Mouse (Mus musculus): ENCODE data around the gene Polrmt. TPM values are rescaled to one million over a fixed set of nuclear protein-coding genes. Genes with fewer than 3 reads are reported as not detected.
"Not testable (repeated sequence)": the region's sequence is repeated elsewhere in the genome, so short reads cannot be mapped to it uniquely, and the experiment has no call there.

Polrmt gene
- total and polyA plus RNA-seq, 2 experiments, result 7.7 to 42.4 TPM

- TF ChIP-seq CTCF (IDR thresholded peaks at IDR 0.05; ENCODE audit: low read depth, low read length) (peak; percentile 47), POLR2A (IDR thresholded peaks at IDR 0.05; ENCODE audit: extremely low read depth, insufficient read depth, low read length) (peak; percentile 97)
- Histone ChIP-seq H3K4me1 (ENCODE audit: control insufficient read depth, insufficient read depth, low read length) (peaks cover 37% of the 10 kb centered on the region), H3K79me2 (ENCODE audit: control insufficient read depth, insufficient read depth, low read length) (peaks cover 31% of the 10 kb centered on the region), H3K9ac (ENCODE audit: low read depth, low read length) (peak within 1 kb of the TSS; percentile 96), H3K27me3 (ENCODE audit: control insufficient read depth, insufficient read depth, low read length) (no peaks in the 10 kb centered on the region), H3K4me3 (ENCODE audit: insufficient read depth, low read depth, low read length) (peak within 1 kb of the TSS; percentile 93), H3K36me3 (ENCODE audit: control insufficient read depth, insufficient read depth, low read length) (no peaks in the 10 kb centered on the region), H3K27ac (replicated peaks; ENCODE audit: insufficient read depth, low read depth, low read length) (peak within 1 kb of the TSS; percentile 92)
- WGBS, result under 1% methylated on average over 64 of the region's 65 CpGs
- peak; percentile 85 for DNase-seq (ENCODE audit: extremely low read depth, low read depth, low spot score)
Measured at GRCm38 (mm10) chr10:79704065-79704969, 42.1 kb downstream of the Polrmt start, which contains the start of gene Bsg. Gene Bsg, plus strand, starts transcription at chr10:79704491.

GRCm38 (mm10) chr10:79703541-79703940 lies 42.8 kb downstream of the Polrmt start:
- H3K4me1 ChIP-seq (ENCODE audit: control insufficient read depth, insufficient read depth, low read length), result peaks cover 37% of the 10 kb centered on the region
- TF ChIP-seq POLR2A (IDR thresholded peaks at IDR 0.05; ENCODE audit: extremely low read depth, insufficient read depth, low read length), result no peak
- no peak for TF ChIP-seq CTCF (IDR thresholded peaks at IDR 0.05; ENCODE audit: low read depth, low read length)
- no peak overlapping the region for H3K9ac ChIP-seq (ENCODE audit: low read depth, low read length)
- no peak for DNase-seq (ENCODE audit: extremely low read depth, low read depth, low spot score)
- 86% methylated on average over 10 of the region's 10 CpGs for WGBS
- no peaks in the 10 kb centered on the region for H3K36me3 ChIP-seq (ENCODE audit: control insufficient read depth, insufficient read depth, low read length)
- peaks cover 27% of the 10 kb centered on the region for H3K79me2 ChIP-seq (ENCODE audit: control insufficient read depth, insufficient read depth, low read length)
- H3K4me3 ChIP-seq (ENCODE audit: insufficient read depth, low read depth, low read length), result no peak overlapping the region
- no peak overlapping the region for H3K27ac ChIP-seq (replicated peaks; ENCODE audit: insufficient read depth, low read depth, low read length)
- H3K27me3 ChIP-seq (ENCODE audit: control insufficient read depth, insufficient read depth, low read length), result no peaks in the 10 kb centered on the region

- not testable (repeated sequence) for H3K27me3 ChIP-seq (ENCODE audit: control insufficient read depth, insufficient read depth, low read length); H3K9ac ChIP-seq (ENCODE audit: low read depth, low read length); DNase-seq (ENCODE audit: extremely low read depth, low read depth, low spot score); H3K4me3 ChIP-seq (ENCODE audit: insufficient read depth, low read depth, low read length); H3K36me3 ChIP-seq (ENCODE audit: control insufficient read depth, insufficient read depth, low read length); H3K27ac ChIP-seq (replicated peaks; ENCODE audit: insufficient read depth, low read depth, low read length)
- Histone ChIP-seq H3K79me2 (ENCODE audit: control insufficient read depth, insufficient read depth, low read length) (peaks cover 25% of the 10 kb centered on the region), H3K4me1 (ENCODE audit: control insufficient read depth, insufficient read depth, low read length) (peaks cover 37% of the 10 kb centered on the region)
- 89% methylated on average over 4 of the region's 4 CpGs for WGBS
Measured at GRCm38 (mm10) chr10:79702970-79703369, 43.4 kb downstream of the Polrmt start.

GRCm38 (mm10) chr10:79701443-79702129 lies 44.8 kb downstream of the Polrmt start:
- no peaks in the 10 kb centered on the region for H3K27me3 ChIP-seq (ENCODE audit: control insufficient read depth, insufficient read depth, low read length)
- peak overlapping the region; percentile 45 for H3K27ac ChIP-seq (replicated peaks; ENCODE audit: insufficient read depth, low read depth, low read length)
- H3K4me3 ChIP-seq (ENCODE audit: insufficient read depth, low read depth, low read length), result no peak overlapping the region
- H3K79me2 ChIP-seq (ENCODE audit: control insufficient read depth, insufficient read depth, low read length), result peaks cover 15% of the 10 kb centered on the region; the same call in 1 of the 2 replicates
- peak; percentile 92 for DNase-seq (ENCODE audit: extremely low read depth, low read depth, low spot score)
- TF ChIP-seq POLR2A (IDR thresholded peaks at IDR 0.05; ENCODE audit: extremely low read depth, insufficient read depth, low read length) (no peak), CTCF (IDR thresholded peaks at IDR 0.05; ENCODE audit: low read depth, low read length) (no peak)
- no peaks in the 10 kb centered on the region for H3K36me3 ChIP-seq (ENCODE audit: control insufficient read depth, insufficient read depth, low read length)
- 21% methylated on average over 10 of the region's 10 CpGs for WGBS
- no peak overlapping the region for H3K9ac ChIP-seq (ENCODE audit: low read depth, low read length)
- H3K4me1 ChIP-seq (ENCODE audit: control insufficient read depth, insufficient read depth, low read length), result peaks cover 29% of the 10 kb centered on the region

- DNase-seq (ENCODE audit: extremely low read depth, low read depth, low spot score), result no peak
- Histone ChIP-seq H3K4me3 (ENCODE audit: insufficient read depth, low read depth, low read length) (no peak overlapping the region), H3K27ac (replicated peaks; ENCODE audit: insufficient read depth, low read depth, low read length) (peak overlapping the region; percentile 45), H3K27me3 (ENCODE audit: control insufficient read depth, insufficient read depth, low read length) (no peaks in the 10 kb centered on the region), H3K79me2 (ENCODE audit: control insufficient read depth, insufficient read depth, low read length) (peaks cover 12% of the 10 kb centered on the region; the same call in 1 of the 2 replicates), H3K4me1 (ENCODE audit: control insufficient read depth, insufficient read depth, low read length) (peaks cover 26% of the 10 kb centered on the region), H3K9ac (ENCODE audit: low read depth, low read length) (no peak overlapping the region), H3K36me3 (ENCODE audit: control insufficient read depth, insufficient read depth, low read length) (no peaks in the 10 kb centered on the region)
- TF ChIP-seq CTCF (IDR thresholded peaks at IDR 0.05; ENCODE audit: low read depth, low read length) (no peak), POLR2A (IDR thresholded peaks at IDR 0.05; ENCODE audit: extremely low read depth, insufficient read depth, low read length) (no peak)
- WGBS, result 32% methylated on average over 7 of the region's 7 CpGs
Measured at GRCm38 (mm10) chr10:79700676-79701075, 45.7 kb downstream of the Polrmt start.
